Mouse (Mus musculus) cerebellum, postnatal 14 days (tissue): ENCODE data around the gene Cdh23.

ENCODE experiments used
- DNase-seq, 2 experiments: peaks; one replicate each; pipeline ENCODE4 v3.0.0; 2021; ENCODE audit warnings: mixed read lengths in 2 of 2

Cdh23 gene

GRCm38 (mm10) chr10:60571491-60571890 is 124.8 kb downstream of the Cdh23 start:
- DNase-seq: no peak

DNA sequence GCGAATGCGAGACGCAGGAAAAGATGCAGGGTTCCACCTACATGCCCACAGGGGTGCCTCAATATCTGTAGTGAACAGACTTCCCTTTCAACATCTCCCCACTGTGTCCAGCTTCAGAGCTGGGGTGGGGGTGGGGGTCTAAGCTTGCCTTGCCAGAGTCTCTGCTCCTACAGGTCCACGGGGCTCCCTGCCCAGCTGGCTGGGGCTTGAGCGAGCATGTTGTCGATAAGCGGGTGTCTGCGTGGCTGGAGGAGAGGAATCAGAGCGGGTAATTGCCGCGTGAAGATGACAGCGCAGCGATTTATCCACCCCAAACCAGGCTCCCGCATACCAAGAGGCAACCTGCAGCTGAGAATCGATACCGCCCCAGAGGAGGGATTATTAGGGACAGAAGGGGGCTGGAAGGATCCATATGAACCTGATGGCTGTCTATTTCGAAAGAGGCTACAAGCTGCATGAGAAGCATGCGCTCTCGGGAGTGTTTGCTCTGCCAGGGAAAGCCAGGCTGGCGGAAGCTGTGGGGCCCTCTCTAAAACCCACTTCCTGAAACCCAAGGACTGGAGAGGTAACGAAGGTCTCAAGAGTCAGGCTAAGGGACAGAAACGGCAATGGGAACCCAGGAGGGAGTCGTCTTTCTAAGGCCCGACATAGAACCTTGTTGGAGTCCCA is 129.8 kb downstream of the Cdh23 start:
- peak; percentile 9 to 21 for DNase-seq

GRCm38 (mm10) chr10:60564136-60564535 is 132.2 kb downstream of the Cdh23 start:
- DNase-seq: peak in 1 of 2 experiments; percentile 14

GRCm38 (mm10) chr10:60562946-60563345 is 133.3 kb downstream of the Cdh23 start:
- no peak for DNase-seq

GRCm38 (mm10) chr10:60558491-60558927 is 137.8 kb downstream of the Cdh23 start:
- no peak for DNase-seq

DNA sequence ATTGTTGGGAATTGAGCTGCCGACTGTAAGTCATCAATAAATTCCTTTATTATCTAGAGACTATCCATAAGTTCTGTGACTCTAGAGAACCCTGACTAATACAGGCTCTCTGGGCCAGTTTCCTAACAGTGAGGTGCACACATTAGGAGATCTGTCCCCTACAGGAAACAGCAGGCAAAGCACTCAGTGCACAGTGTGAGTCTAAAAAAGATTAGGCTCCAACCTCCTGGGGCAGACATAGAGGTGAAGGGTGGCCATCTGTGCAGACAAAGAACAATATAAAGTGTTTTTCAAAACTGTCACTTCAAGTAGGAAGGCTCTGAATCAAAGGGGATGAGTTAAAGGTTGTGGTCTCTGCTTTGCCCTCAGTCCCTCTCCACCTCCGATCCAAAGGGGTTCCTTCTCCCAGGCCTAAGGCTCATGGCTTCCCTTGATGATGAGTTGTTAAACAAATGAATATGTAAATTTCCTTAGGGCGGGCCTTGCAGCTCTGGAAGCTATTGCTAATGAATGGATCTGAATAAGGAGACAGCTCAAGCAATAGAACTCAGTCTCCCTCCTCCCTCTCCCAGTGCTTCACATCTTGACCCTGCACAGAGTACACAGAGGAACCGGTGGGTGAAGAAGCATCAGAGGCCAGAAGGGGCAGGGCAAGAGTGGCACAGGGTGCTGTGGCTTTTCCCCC is 143.2 kb downstream of the Cdh23 start:
- no peak for DNase-seq

GRCm38 (mm10) chr10:60539164-60539914 is 157.0 kb downstream of the Cdh23 start:
- DNase-seq: no peak

GRCm38 (mm10) chr10:60536098-60536811 is 160.0 kb downstream of the Cdh23 start:
- no peak for DNase-seq

DNA sequence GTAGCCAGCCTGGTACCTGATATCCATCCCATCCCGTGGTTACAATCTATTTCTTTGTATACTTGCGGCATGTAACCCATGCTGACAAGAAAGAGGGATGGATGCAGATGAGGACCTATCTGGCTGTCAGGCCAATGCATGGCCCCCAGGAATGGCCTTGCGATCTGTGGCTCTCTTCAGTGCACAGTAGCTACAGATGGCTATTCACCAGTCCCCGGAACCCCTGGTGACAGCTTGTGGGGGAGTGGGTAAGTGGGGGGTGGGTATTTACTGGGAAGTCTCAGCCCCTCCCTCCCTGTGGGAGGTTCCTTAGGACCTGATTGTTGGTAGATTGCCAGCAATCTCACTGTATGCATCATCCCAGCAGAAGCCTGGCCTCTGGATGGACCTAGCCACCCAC is 163.8 kb downstream of the Cdh23 start:
- DNase-seq: no peak

DNA sequence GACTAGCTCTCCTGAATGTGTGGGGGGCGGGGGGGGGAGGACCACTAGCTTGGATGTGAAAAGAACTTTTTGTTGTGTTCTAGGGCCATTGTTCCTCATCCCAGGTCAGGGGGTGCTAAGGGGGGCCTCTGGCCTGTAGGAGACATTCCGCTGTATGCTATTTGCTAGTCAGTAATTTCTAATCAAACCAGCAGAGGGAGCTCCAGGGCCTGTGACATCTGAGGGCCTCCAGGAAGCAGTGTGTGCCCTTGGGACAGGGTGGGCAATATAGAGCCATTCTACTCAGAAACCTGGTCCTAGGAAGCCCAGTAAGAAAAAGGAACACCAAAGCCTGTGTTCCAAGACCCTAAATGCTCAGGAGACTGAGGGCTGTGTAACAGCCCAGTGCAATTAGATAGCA is 164.9 kb downstream of the Cdh23 start:
- DNase-seq: peak; percentile 78 to 80

DNA sequence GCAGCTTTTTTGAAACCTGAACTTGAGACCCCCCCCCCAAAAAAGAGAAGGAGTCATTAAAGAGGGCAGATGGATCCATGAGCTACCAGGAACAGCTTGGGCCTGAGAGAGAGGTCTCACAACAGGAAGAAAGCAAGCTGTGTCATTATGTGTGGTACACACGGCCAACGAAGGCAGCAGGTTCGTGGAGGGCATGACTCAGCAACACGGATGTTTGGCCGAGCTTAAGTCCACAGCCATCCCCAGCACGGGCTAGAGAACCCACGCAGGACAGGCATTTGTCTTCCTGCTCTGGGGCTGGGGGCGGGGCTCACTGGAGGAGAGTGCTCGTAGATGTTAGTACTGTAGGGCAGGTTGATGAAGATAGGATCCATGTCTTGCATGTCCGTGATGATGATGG is 165.7 kb downstream of the Cdh23 start:
- no peak for DNase-seq

GRCm38 (mm10) chr10:60527949-60528348 is 168.3 kb downstream of the Cdh23 start:
- DNase-seq: no peak

DNA sequence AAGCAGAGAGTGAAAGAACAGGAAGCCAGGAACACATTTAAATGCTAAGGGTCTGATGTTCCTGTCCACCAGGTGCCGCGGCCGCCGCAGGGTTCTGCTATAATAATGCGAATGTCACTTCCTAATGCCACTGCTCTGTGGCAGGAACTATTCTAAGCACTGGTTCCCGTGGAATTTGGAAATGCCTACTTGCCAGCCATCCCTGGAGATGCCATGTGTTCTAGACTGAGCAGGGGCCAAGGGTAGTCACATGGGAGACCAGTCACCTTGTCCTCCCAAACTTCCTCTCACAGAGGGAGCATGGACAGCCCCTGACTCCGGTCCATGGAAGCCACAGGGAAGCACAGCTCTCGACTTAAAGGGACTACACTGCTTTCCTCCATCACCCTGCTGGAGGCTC is 171.2 kb downstream of the Cdh23 start:
- DNase-seq: peak; percentile 58 to 70

- no peak for DNase-seq
These were observed 180.0 kb downstream of the Cdh23 start for GRCm38 (mm10) chr10:60516286-60516685.

GRCm38 (mm10) chr10:60498538-60498937 is 197.8 kb downstream of the Cdh23 start:
- no peak for DNase-seq

DNA sequence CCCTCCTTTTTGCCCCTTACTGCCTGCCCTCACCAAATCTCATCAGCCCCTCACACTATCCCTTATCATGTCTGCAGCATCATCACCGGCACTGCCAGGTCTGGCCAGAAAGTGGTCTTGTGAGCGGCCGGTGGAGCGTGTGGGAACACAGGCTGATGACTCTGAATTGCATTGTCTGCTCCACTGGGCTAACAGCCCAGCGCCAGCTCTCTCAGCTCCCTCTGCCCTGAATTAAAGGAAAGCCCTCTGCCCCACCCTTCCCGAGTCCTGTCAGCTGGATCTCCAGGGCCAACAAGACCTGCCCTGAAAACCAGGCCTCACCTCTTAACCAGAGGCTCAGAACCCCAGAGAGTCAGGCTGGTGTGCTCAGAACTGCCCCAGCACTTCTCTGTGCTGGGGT is 201.2 kb downstream of the Cdh23 start:
- peak in 1 of 2 experiments; percentile 20 for DNase-seq

DNA sequence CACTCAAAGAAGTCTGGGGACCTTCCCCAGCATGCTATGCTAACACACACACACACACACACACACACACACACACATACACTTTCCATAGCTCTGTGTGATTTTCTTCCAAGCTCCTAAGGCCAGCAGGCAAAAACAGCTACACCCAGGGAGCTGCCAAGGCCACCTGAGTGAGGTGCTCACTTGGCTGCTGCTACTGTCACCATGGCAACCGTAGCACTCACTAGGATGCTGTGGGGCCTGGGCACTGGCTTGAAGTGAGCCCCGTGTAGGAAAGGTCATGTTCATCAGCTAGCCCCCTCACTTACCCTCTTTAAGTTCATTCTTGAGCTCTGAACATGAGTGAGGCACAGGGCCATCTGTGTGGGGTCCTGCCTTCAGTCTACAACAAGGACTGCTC is 204.8 kb downstream of the Cdh23 start:
- peak; percentile 43 to 52 for DNase-seq

GRCm38 (mm10) chr10:60481381-60481780 is 214.9 kb downstream of the Cdh23 start:
- DNase-seq: no peak

- no peak for DNase-seq
These were observed 221.7 kb downstream of the Cdh23 start for GRCm38 (mm10) chr10:60474549-60474948.

DNA sequence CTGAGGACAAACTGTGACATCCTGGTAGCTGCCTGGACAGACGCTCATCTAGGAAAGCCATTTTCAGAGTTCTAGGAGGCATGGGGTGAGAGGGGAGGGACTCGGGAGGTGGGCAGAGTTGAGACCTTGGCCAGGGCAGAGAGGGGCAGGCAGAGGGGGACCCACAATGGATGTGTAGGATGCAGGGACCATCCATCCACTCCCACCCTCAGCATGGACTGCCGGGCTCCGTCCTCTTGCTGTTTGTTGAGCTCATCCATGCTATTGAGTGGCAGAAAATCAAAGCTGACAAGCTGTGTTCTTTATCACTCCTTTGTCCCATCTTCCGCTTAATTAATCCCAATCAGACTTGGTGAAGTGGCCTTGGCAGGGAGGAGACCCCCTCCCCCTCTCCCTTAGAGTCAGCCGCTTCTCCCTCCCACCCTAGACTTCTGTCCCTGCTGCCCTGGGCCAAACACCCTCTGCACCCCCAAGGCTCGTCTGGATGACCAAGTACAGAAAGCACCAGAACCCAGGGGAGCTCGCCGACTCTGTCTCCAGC is 222.4 kb downstream of the Cdh23 start:
- no peak for DNase-seq

DNA sequence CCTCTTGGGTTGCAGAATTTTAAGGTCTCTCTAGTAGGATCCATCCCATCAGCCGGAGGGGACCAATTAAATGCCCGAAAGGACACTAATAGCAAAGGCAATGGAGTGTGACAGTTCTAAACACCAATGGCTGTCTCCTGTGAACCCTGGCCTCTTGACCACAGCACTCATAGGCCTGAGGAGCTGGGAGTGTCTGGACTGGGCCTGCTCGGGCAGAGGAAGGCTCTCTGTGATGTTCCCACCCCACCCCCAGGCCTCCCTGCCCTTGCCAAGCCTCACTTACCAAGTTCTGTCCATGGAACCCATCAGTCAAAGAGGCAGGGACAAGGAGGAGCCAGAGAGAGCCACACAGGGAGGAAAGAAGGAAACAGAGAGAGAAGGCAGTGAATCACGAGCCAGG is 228.5 kb downstream of the Cdh23 start:
- DNase-seq: no peak

GRCm38 (mm10) chr10:60463953-60464647 is 232.2 kb downstream of the Cdh23 start:
- DNase-seq: no peak
